Mouse (Mus musculus) adrenal gland, postnatal 36 days (tissue): Measurements from ENCODE around the gene Pth2r. TPM values are rescaled to one million over a fixed set of nuclear protein-coding genes. Genes with fewer than 3 reads are reported as not detected.

Experiments used
- total RNA-seq, 2 experiments: library from RNA; stranded (reverse); gene quantifications; 2 replicates each; pipeline ENCODE4 v1.2.3; 2021

The Pth2r gene
- total RNA-seq, 2 experiments from 2014 or later: not detected

Other genes with a start within 250 kb of the Pth2r start
- gene Akr1cl, start 249.3 kb upstream of the Pth2r start, total RNA-seq: 1,000 to 10,000 TPM in 1 of 2 experiments, 100 to 1,000 TPM in 1; 477 to 1,743 TPM
- gene Cryge, start 230.9 kb upstream of the Pth2r start, total RNA-seq: not detected
- gene Crygd, start 218.6 kb upstream of the Pth2r start, total RNA-seq: not detected
- gene Crygc, start 208.4 kb upstream of the Pth2r start, total RNA-seq: not detected
- not detected for gene Crygb, start 199.8 kb upstream of the Pth2r start, total RNA-seq
- gene Cryga, start 178.7 kb upstream of the Pth2r start, total RNA-seq: not detected
- gene Gm28845, start 162.5 kb upstream of the Pth2r start, total RNA-seq: not detected
- not detected for gene D630023F18Rik, start 158.8 kb upstream of the Pth2r start, total RNA-seq
- gene Idh1, start 95.6 kb upstream of the Pth2r start, total RNA-seq: 100 to 1,000 TPM; 322 to 834 TPM
- 10 to 100 TPM; 36.8 to 37.0 TPM for gene Pikfyve, start 95.4 kb upstream of the Pth2r start, total RNA-seq